Mouse (Mus musculus): ENCODE data around the gene Mgat5. TPM values are rescaled to one million over a fixed set of nuclear protein-coding genes. Genes with fewer than 3 reads are reported as not detected.

Gene Mgat5
- polyA plus RNA-seq, 1 experiment, result 2.2 TPM

- TF ChIP-seq POLR2AphosphoS2 (IDR thresholded peaks at IDR 0.05; ENCODE audit: insufficient read length, low read depth) (no peak), USF1 (IDR thresholded peaks at IDR 0.05; ENCODE audit: low read depth) (no peak), MYOD1 (IDR thresholded peaks at IDR 0.05; ENCODE audit: control insufficient read depth in 1 of 3, insufficient read length in 2 of 3, low read depth in 2 of 3) (no peak), SRF (IDR thresholded peaks at IDR 0.05; ENCODE audit: control insufficient read depth, insufficient read length, low read depth) (no peak), CEBPB (IDR thresholded peaks at IDR 0.05; ENCODE audit: insufficient read depth, poor library complexity, severe bottlenecking) (no peak), E2F4 (IDR thresholded peaks at IDR 0.05; ENCODE audit: insufficient read depth) (no peak), MYOG (IDR thresholded peaks at IDR 0.05; ENCODE audit: control insufficient read depth in 1 of 3, insufficient read depth in 1 of 3, insufficient read length in 2 of 3, low read depth in 2 of 3) (no peak)
- Histone ChIP-seq H3K4me2 (ENCODE audit: low read depth) (no peak overlapping the region), H3K36me3 (ENCODE audit: control insufficient read depth, insufficient read depth) (no peaks in the 10 kb centered on the region), H3ac (ENCODE audit: control insufficient read depth, insufficient read length) (no peak overlapping the region), H3K79me2 (ENCODE audit: control insufficient read depth, insufficient read depth) (no peaks in the 10 kb centered on the region), H3K27me3 (ENCODE audit: control insufficient read depth, insufficient read depth, insufficient read length) (no peaks in the 10 kb centered on the region), H3K4me3 (no peak overlapping the region)
Measured at GRCm38 (mm10) chr1:127251751-127252150, 46.9 kb downstream of the Mgat5 start.

GRCm38 (mm10) chr1:127257005-127257404, 52.2 kb downstream of the Mgat5 start:
- no peak for TF ChIP-seq POLR2AphosphoS2 (IDR thresholded peaks at IDR 0.05; ENCODE audit: insufficient read length, low read depth)
- peak; percentile 99 for TF ChIP-seq USF1 (IDR thresholded peaks at IDR 0.05; ENCODE audit: low read depth)
- H3ac ChIP-seq (ENCODE audit: control insufficient read depth, insufficient read length), result no peak overlapping the region
- no peaks in the 10 kb centered on the region for H3K36me3 ChIP-seq (ENCODE audit: control insufficient read depth, insufficient read depth)
- H3K4me2 ChIP-seq (ENCODE audit: low read depth), result peak overlapping the region; percentile 32
- H3K79me2 ChIP-seq (ENCODE audit: control insufficient read depth, insufficient read depth), result no peaks in the 10 kb centered on the region
- no peak overlapping the region for H3K4me3 ChIP-seq
- no peaks in the 10 kb centered on the region for H3K27me3 ChIP-seq (ENCODE audit: control insufficient read depth, insufficient read depth, insufficient read length)

GRCm38 (mm10) chr1:127259669-127260068, 54.9 kb downstream of the Mgat5 start:
- Histone ChIP-seq H3K27me3 (ENCODE audit: control insufficient read depth, insufficient read depth, insufficient read length) (no peaks in the 10 kb centered on the region), H3K36me3 (ENCODE audit: control insufficient read depth, insufficient read depth) (no peaks in the 10 kb centered on the region), H3K79me2 (ENCODE audit: control insufficient read depth, insufficient read depth) (no peaks in the 10 kb centered on the region), H3K4me3 (no peak overlapping the region), H3K4me2 (ENCODE audit: low read depth) (no peak overlapping the region), H3ac (ENCODE audit: control insufficient read depth, insufficient read length) (no peak overlapping the region)
- TF ChIP-seq CEBPB (IDR thresholded peaks at IDR 0.05; ENCODE audit: insufficient read depth, poor library complexity, severe bottlenecking) (no peak), MYOG (IDR thresholded peaks at IDR 0.05; ENCODE audit: control insufficient read depth in 1 of 3, insufficient read depth in 1 of 3, insufficient read length in 2 of 3, low read depth in 2 of 3) (no peak), POLR2A (IDR thresholded peaks at IDR 0.05; ENCODE audit: insufficient read length, low read depth) (no peak), SRF (IDR thresholded peaks at IDR 0.05; ENCODE audit: control insufficient read depth, insufficient read length, low read depth) (no peak), MYOD1 (IDR thresholded peaks at IDR 0.05; ENCODE audit: control insufficient read depth in 1 of 3, insufficient read length in 2 of 3, low read depth in 2 of 3) (no peak), USF1 (IDR thresholded peaks at IDR 0.05; ENCODE audit: low read depth) (no peak), REST (IDR thresholded peaks at IDR 0.05; ENCODE audit: insufficient read depth, insufficient read length) (no peak), MAX (IDR thresholded peaks at IDR 0.05; ENCODE audit: low read depth) (no peak), E2F4 (IDR thresholded peaks at IDR 0.05; ENCODE audit: insufficient read depth) (no peak), TCF3 (IDR thresholded peaks at IDR 0.05; ENCODE audit: insufficient read length, low read depth) (no peak), TCF12 (IDR thresholded peaks at IDR 0.05; ENCODE audit: insufficient read depth, poor library complexity, severe bottlenecking) (no peak), POLR2AphosphoS2 (IDR thresholded peaks at IDR 0.05; ENCODE audit: insufficient read length, low read depth) (no peak)

- H3ac ChIP-seq (ENCODE audit: control insufficient read depth, insufficient read length), result no peak overlapping the region
- H3K4me3 ChIP-seq, result no peak overlapping the region
- H3K4me2 ChIP-seq (ENCODE audit: low read depth), result no peak overlapping the region
- TF ChIP-seq SRF (IDR thresholded peaks at IDR 0.05; ENCODE audit: control insufficient read depth, insufficient read length, low read depth), result no peak
- no peak for TF ChIP-seq POLR2AphosphoS2 (IDR thresholded peaks at IDR 0.05; ENCODE audit: insufficient read length, low read depth)
- no peak for TF ChIP-seq POLR2A (IDR thresholded peaks at IDR 0.05; ENCODE audit: insufficient read length, low read depth)
- no peak for TF ChIP-seq REST (IDR thresholded peaks at IDR 0.05; ENCODE audit: insufficient read depth, insufficient read length)
- TF ChIP-seq E2F4 (IDR thresholded peaks at IDR 0.05; ENCODE audit: insufficient read depth), result no peak
- TF ChIP-seq MYOG (IDR thresholded peaks at IDR 0.05; ENCODE audit: control insufficient read depth in 1 of 3, insufficient read depth in 1 of 3, insufficient read length in 2 of 3, low read depth in 2 of 3), result no peak
- no peaks in the 10 kb centered on the region for H3K27me3 ChIP-seq (ENCODE audit: control insufficient read depth, insufficient read depth, insufficient read length)
- H3K36me3 ChIP-seq (ENCODE audit: control insufficient read depth, insufficient read depth), result no peaks in the 10 kb centered on the region
- H3K79me2 ChIP-seq (ENCODE audit: control insufficient read depth, insufficient read depth), result no peaks in the 10 kb centered on the region
Measured at GRCm38 (mm10) chr1:127260969-127261368, 56.2 kb downstream of the Mgat5 start.

- Histone ChIP-seq H3K36me3 (ENCODE audit: control insufficient read depth, insufficient read depth) (no peaks in the 10 kb centered on the region), H3K79me2 (ENCODE audit: control insufficient read depth, insufficient read depth) (no peaks in the 10 kb centered on the region), H3K27me3 (ENCODE audit: control insufficient read depth, insufficient read depth, insufficient read length) (no peaks in the 10 kb centered on the region), H3ac (ENCODE audit: control insufficient read depth, insufficient read length) (no peak overlapping the region), H3K4me2 (ENCODE audit: low read depth) (no peak overlapping the region), H3K4me3 (no peak overlapping the region)
- TF ChIP-seq MYOG (IDR thresholded peaks at IDR 0.05; ENCODE audit: control insufficient read depth in 1 of 3, insufficient read depth in 1 of 3, insufficient read length in 2 of 3, low read depth in 2 of 3) (no peak), USF1 (IDR thresholded peaks at IDR 0.05; ENCODE audit: low read depth) (no peak), REST (IDR thresholded peaks at IDR 0.05; ENCODE audit: insufficient read depth, insufficient read length) (no peak), TCF12 (IDR thresholded peaks at IDR 0.05; ENCODE audit: insufficient read depth, poor library complexity, severe bottlenecking) (no peak)
Measured at GRCm38 (mm10) chr1:127262170-127262837, 57.5 kb downstream of the Mgat5 start.
